Mouse (Mus musculus): Measurements from ENCODE around the gene Reln.

Reln gene

GRCm38 (mm10) chr5:22007304-22008059 lies 337.0 kb downstream of the Reln start:
- DNase-seq (ENCODE audit: low spot score in 2 of 2) = no peak

- no peak for DNase-seq (ENCODE audit: low spot score in 2 of 2)
Measured at GRCm38 (mm10) chr5:22003858-22004257, 340.6 kb downstream of the Reln start.

- DNase-seq (ENCODE audit: low spot score in 2 of 2) = no peak
Measured at GRCm38 (mm10) chr5:21987711-21988110, 356.8 kb downstream of the Reln start.

GRCm38 (mm10) chr5:21986311-21986710 lies 358.2 kb downstream of the Reln start:
- DNase-seq (ENCODE audit: low spot score in 2 of 2) = peak in 1 of 2 experiments; percentile 51

GRCm38 (mm10) chr5:21983021-21983667 lies 361.4 kb downstream of the Reln start:
- peak; percentile 15 to 17 for DNase-seq (ENCODE audit: low spot score in 2 of 2)

- DNase-seq (ENCODE audit: low spot score in 2 of 2) = no peak
Measured at GRCm38 (mm10) chr5:21981216-21981615, 363.3 kb downstream of the Reln start.

GRCm38 (mm10) chr5:21980544-21980943 lies 364.0 kb downstream of the Reln start:
- no peak for DNase-seq (ENCODE audit: low spot score in 2 of 2)

- DNase-seq (ENCODE audit: low spot score in 2 of 2) = no peak
Measured at GRCm38 (mm10) chr5:21973266-21974010, 371.1 kb downstream of the Reln start.

GRCm38 (mm10) chr5:21961796-21962195 lies 382.7 kb downstream of the Reln start:
- no peak for DNase-seq (ENCODE audit: low spot score in 2 of 2)

- no peak for DNase-seq (ENCODE audit: low spot score in 2 of 2)
Measured at GRCm38 (mm10) chr5:21960151-21960550, 384.4 kb downstream of the Reln start.

- no peak for DNase-seq (ENCODE audit: low spot score in 2 of 2)
Measured at GRCm38 (mm10) chr5:21957586-21957985, 386.9 kb downstream of the Reln start.

- DNase-seq (ENCODE audit: low spot score in 2 of 2) = no peak
Measured at GRCm38 (mm10) chr5:21957061-21957460, 387.4 kb downstream of the Reln start.

GRCm38 (mm10) chr5:21949507-21949897 lies 395.0 kb downstream of the Reln start:
- DNase-seq (ENCODE audit: low spot score in 2 of 2) = no peak

GRCm38 (mm10) chr5:21948736-21949506 lies 395.6 kb downstream of the Reln start:
- no peak for DNase-seq (ENCODE audit: low spot score in 2 of 2)

GRCm38 (mm10) chr5:21947610-21948381 lies 396.7 kb downstream of the Reln start:
- DNase-seq (ENCODE audit: low spot score in 2 of 2) = no peak

GRCm38 (mm10) chr5:21944579-21944978 lies 399.9 kb downstream of the Reln start:
- DNase-seq (ENCODE audit: low spot score in 2 of 2) = no peak

- no peak for DNase-seq (ENCODE audit: low spot score in 2 of 2)
Measured at GRCm38 (mm10) chr5:21939405-21939804, 405.1 kb downstream of the Reln start.

- DNase-seq (ENCODE audit: low spot score in 2 of 2) = no peak
Measured at GRCm38 (mm10) chr5:21938138-21938537, 406.4 kb downstream of the Reln start.

- DNase-seq (ENCODE audit: low spot score in 2 of 2) = no peak
Measured at GRCm38 (mm10) chr5:21936627-21937026, 407.9 kb downstream of the Reln start.

GRCm38 (mm10) chr5:21936096-21936495 lies 408.4 kb downstream of the Reln start:
- no peak for DNase-seq (ENCODE audit: low spot score in 2 of 2)

GRCm38 (mm10) chr5:21934811-21935396 lies 409.6 kb downstream of the Reln start:
- no peak for DNase-seq (ENCODE audit: low spot score in 2 of 2)

Measured in left cerebral cortex, adult 9 months (tissue).